Mouse (Mus musculus) stomach, embryonic 14.5 days (tissue): ENCODE results near the gene Zwilch. TPM values are rescaled to one million over a fixed set of nuclear protein-coding genes. Genes with fewer than 3 reads are reported as not detected.

Source experiments
- ATAC-seq: fragments of 200-750 bp; cut with Nextera tagmentation; 2 replicates; pipeline ENCODE4 v1.8.0; 2017; ENCODE audit warnings: low read depth, moderate TSS enrichment; ENCODE audit not compliant: insufficient number of reproducible peaks, insufficient read depth, low FRiP score
- H3K27ac ChIP-seq: fragments of 300-500 bp; sonication (generic); 2 replicates; pipeline ENCODE4 v1.5.1; 2014; ENCODE audit warnings: mild to moderate bottlenecking, low read length, moderate library complexity, mixed read lengths
- H3K27me3 ChIP-seq: fragments of 300-500 bp; sonication (generic); 2 replicates; pipeline ENCODE4 v1.6.1; 2014; ENCODE audit warnings: low read length, control low read depth, mixed read lengths; ENCODE audit not compliant: control insufficient read depth, insufficient read depth
- H3K36me3 ChIP-seq: fragments of 300-500 bp; sonication (generic); 2 replicates; pipeline ENCODE4 v1.6.1; 2014; ENCODE audit warnings: mild to moderate bottlenecking, control low read depth, low read length, moderate library complexity, mixed read lengths; ENCODE audit not compliant: control insufficient read depth, insufficient read depth
- H3K4me1 ChIP-seq: fragments of 300-500 bp; sonication (generic); 2 replicates; pipeline ENCODE4 v1.6.1; 2014; ENCODE audit warnings: low read length, control low read depth, mixed read lengths; ENCODE audit not compliant: control insufficient read depth, insufficient read depth
- H3K4me2 ChIP-seq: fragments of 300-500 bp; sonication (generic); replicated peaks from 2 replicates; pipeline ENCODE4 v1.6.1; 2014; ENCODE audit warnings: low read depth, low read length, control low read depth
- H3K4me3 ChIP-seq: fragments of 300-500 bp; sonication (generic); 2 replicates; pipeline ENCODE4 v1.5.1; 2014; ENCODE audit warnings: low read depth, low read length, control low read depth
- H3K9ac ChIP-seq: fragments of 300-500 bp; sonication (generic); replicated peaks from 2 replicates; pipeline ENCODE4 v1.6.1; 2014; ENCODE audit warnings: low read depth, mild to moderate bottlenecking, control low read depth, low read length, moderate library complexity, mixed read lengths
- H3K9me3 ChIP-seq: fragments of 300-500 bp; sonication (generic); 2 replicates; pipeline ENCODE4 v1.6.1; 2016; ENCODE audit warnings: low read depth, low read length, control low read depth; ENCODE audit not compliant: control insufficient read depth
- WGBS: fragments of 180-500 bp; shearing (Covaris S2); extraction: QIAGEN DNeasy Blood & Tissue Kit; methylation state at CpG from one replicate; pipeline ENCODE4 v1.1.7; 2014; 5-methylcytosine and 5-hydroxymethylcytosine counted together
- polyA plus RNA-seq: library from polyadenylated mRNA; unstranded; fragments of >200 nt; fragmentation: Nextera tagmentation; extraction: Ambion mirVana; gene quantifications from 2 replicates; pipeline ENCODE4 v1.2.1, GENCODE M21; 2014

Gene Zwilch
- polyA plus RNA-seq, 1 experiment from 2014 or later, result 30.7 TPM

DNA sequence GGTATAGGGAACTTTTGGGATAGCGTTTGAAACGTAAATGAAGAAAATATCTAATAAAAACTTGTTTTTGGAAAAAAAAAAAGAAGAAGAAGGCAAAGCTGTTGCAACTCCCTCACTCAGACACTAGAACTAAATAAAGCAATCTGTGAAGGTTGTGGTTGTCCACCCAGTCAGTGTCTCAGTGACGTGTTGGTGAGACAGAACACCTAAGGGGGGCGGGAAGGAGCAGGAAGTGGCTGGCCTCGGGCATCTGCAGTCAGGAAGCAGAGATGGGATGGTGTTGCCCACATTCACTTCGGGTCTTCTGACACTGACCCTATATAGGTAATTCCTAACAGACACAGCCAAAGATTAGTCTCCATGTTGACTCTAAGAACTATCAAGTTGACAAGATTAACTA, 57.1 kb downstream of the Zwilch start:
- no peak overlapping the region for H3K4me2 ChIP-seq
- no peaks in the 10 kb centered on the region for H3K36me3 ChIP-seq
- 84% methylated on average over 6 of the region's 6 CpGs for WGBS
- no peak overlapping the region for H3K4me3 ChIP-seq
- H3K4me1 ChIP-seq, result peaks cover 7% of the 10 kb centered on the region; the same call in 1 of the 2 replicates
- no peak for ATAC-seq
- H3K27ac ChIP-seq, result no peak overlapping the region
- H3K27me3 ChIP-seq, result no peaks in the 10 kb centered on the region
- H3K9ac ChIP-seq, result no peak overlapping the region
- no peaks in the 10 kb centered on the region for H3K9me3 ChIP-seq

GRCm38 (mm10) chr9:64114646-64115045, 58.3 kb downstream of the Zwilch start:
- H3K9me3 ChIP-seq, result no peaks in the 10 kb centered on the region
- 0 out of 2 replicates have a peak overlapping the region, but pooled peaks have one; percentile 15 for H3K27ac ChIP-seq
- no peak overlapping the region for H3K4me3 ChIP-seq
- H3K27me3 ChIP-seq, result no peaks in the 10 kb centered on the region
- no peak for ATAC-seq
- 15% methylated on average over 2 of the region's 2 CpGs for WGBS
- H3K4me1 ChIP-seq, result peaks cover 7% of the 10 kb centered on the region; the same call in 1 of the 2 replicates
- no peak overlapping the region for H3K4me2 ChIP-seq
- H3K36me3 ChIP-seq, result no peaks in the 10 kb centered on the region
- no peak overlapping the region for H3K9ac ChIP-seq

GRCm38 (mm10) chr9:64110502-64110901, 62.4 kb downstream of the Zwilch start:
- Histone ChIP-seq H3K36me3 (no peaks in the 10 kb centered on the region), H3K9ac (no peak overlapping the region), H3K9me3 (no peaks in the 10 kb centered on the region), H3K4me2 (no peak overlapping the region), H3K4me1 (peaks cover 7% of the 10 kb centered on the region; the same call in 1 of the 2 replicates), H3K27ac (no peak overlapping the region), H3K4me3 (no peak overlapping the region), H3K27me3 (no peaks in the 10 kb centered on the region)
- 95% methylated on average over 16 of the region's 16 CpGs for WGBS
- ATAC-seq, result no peak

- WGBS, result 82% methylated on average over 6 of the region's 6 CpGs
- no peaks in the 10 kb centered on the region for H3K36me3 ChIP-seq
These were observed 67.6 kb downstream of the Zwilch start for GRCm38 (mm10) chr9:64105301-64105700.

DNA sequence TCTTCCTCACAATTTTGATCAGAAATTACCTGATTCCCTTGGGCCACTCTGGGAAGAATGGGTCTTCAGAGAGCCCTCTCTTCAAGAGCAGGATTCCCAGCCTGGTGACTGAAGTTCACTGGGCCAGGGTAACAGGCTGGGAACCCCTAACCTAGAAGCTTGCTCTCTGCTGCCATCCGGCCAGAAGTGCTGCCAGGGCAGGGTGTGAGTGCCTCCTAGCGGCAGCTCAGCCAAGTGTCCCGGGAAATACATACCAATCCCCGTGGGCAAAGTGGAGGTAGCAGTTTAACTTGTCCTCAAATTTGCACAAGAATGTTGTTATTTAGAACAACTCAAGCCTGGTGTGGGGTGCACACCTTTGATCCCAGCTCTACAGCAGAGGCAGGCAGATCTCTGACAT, 72.5 kb downstream of the Zwilch start:
- no peak overlapping the region for H3K27ac ChIP-seq
- H3K4me2 ChIP-seq, result no peak overlapping the region
- no peaks in the 10 kb centered on the region for H3K4me1 ChIP-seq
- H3K27me3 ChIP-seq, result no peaks in the 10 kb centered on the region
- no peak for ATAC-seq
- H3K9me3 ChIP-seq, result no peaks in the 10 kb centered on the region
- no peak overlapping the region for H3K4me3 ChIP-seq
- H3K9ac ChIP-seq, result no peak overlapping the region
- H3K36me3 ChIP-seq, result no peaks in the 10 kb centered on the region
- 2% methylated on average over 4 of the region's 4 CpGs for WGBS

More at GRCm38 (mm10) chr9:64105301-64105700, 67.6 kb downstream of the Zwilch start:
- no peak overlapping the region for H3K27ac ChIP-seq
- H3K4me1 ChIP-seq, result no peaks in the 10 kb centered on the region
- no peak for ATAC-seq
- H3K9ac ChIP-seq, result no peak overlapping the region
- H3K4me2 ChIP-seq, result no peak overlapping the region
- H3K4me3 ChIP-seq, result no peak overlapping the region
- H3K9me3 ChIP-seq, result no peaks in the 10 kb centered on the region
- no peaks in the 10 kb centered on the region for H3K27me3 ChIP-seq

GRCm38 (mm10) chr9:64098282-64098681, 74.6 kb downstream of the Zwilch start:
- Histone ChIP-seq H3K4me1 (peaks cover 8% of the 10 kb centered on the region; the same call in 1 of the 2 replicates), H3K27ac (no peak overlapping the region), H3K36me3 (no peaks in the 10 kb centered on the region), H3K4me2 (no peak overlapping the region), H3K4me3 (no peak overlapping the region), H3K9ac (no peak overlapping the region), H3K9me3 (no peaks in the 10 kb centered on the region), H3K27me3 (no peaks in the 10 kb centered on the region)
- ATAC-seq, result no peak
- WGBS, result 71% methylated on average over 4 of the region's 4 CpGs

GRCm38 (mm10) chr9:64094083-64094482, 78.8 kb downstream of the Zwilch start:
- H3K36me3 ChIP-seq, result no peaks in the 10 kb centered on the region
- H3K27me3 ChIP-seq, result no peaks in the 10 kb centered on the region
- no peak overlapping the region for H3K9ac ChIP-seq
- H3K4me1 ChIP-seq, result peaks cover 8% of the 10 kb centered on the region; the same call in 1 of the 2 replicates
- 0 out of 2 replicates have a peak overlapping the region, but pooled peaks have one; percentile 49 for H3K27ac ChIP-seq
- H3K4me3 ChIP-seq, result no peak overlapping the region
- no peak overlapping the region for H3K4me2 ChIP-seq
- peak; percentile 59 for ATAC-seq
- H3K9me3 ChIP-seq, result no peaks in the 10 kb centered on the region
- 38% methylated on average over 11 of the region's 11 CpGs for WGBS

GRCm38 (mm10) chr9:64089004-64089403, 83.9 kb downstream of the Zwilch start:
- peak overlapping the region; percentile 44; the same call in 1 of the 2 replicates for H3K27ac ChIP-seq
- 53% methylated on average over 12 of the region's 12 CpGs for WGBS
- no peaks in the 10 kb centered on the region for H3K27me3 ChIP-seq
- no peak overlapping the region for H3K9ac ChIP-seq
- no peaks in the 10 kb centered on the region for H3K36me3 ChIP-seq
- no peak overlapping the region for H3K4me3 ChIP-seq
- ATAC-seq, result no peak
- H3K4me1 ChIP-seq, result peaks cover 16% of the 10 kb centered on the region; the same call in 1 of the 2 replicates
- H3K9me3 ChIP-seq, result no peaks in the 10 kb centered on the region
- H3K4me2 ChIP-seq, result no peak overlapping the region

DNA sequence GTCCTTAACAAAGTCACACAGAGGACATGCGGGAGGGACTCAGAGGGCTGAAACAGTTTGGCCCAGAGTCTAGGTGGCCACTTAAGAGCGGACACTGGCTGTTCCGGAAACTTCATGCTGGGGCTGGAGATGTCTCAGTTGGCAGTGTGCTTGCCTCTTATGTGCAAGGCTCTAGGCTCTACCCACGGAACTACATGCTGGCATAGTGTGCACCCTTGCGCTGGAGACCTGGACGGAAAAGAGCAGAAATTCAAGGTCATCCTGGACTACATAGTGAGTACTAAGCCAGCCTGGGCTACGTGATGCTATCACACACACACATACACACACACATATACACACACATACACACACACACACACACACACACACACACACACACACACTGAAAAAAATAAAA, 84.6 kb downstream of the Zwilch start:
- Histone ChIP-seq H3K36me3 (no peaks in the 10 kb centered on the region), H3K27me3 (no peaks in the 10 kb centered on the region), H3K4me2 (no peak overlapping the region), H3K27ac (no peak overlapping the region), H3K9me3 (no peaks in the 10 kb centered on the region), H3K4me1 (peaks cover 12% of the 10 kb centered on the region; the same call in 1 of the 2 replicates), H3K9ac (no peak overlapping the region), H3K4me3 (no peak overlapping the region)
- no peak for ATAC-seq
- 89% methylated on average over 7 of the region's 7 CpGs for WGBS
